Mouse (Mus musculus) lung, embryonic 14.5 days (tissue): Measurements from ENCODE around the gene Zcchc9. TPM values are rescaled to one million over a fixed set of nuclear protein-coding genes. Genes with fewer than 3 reads are reported as not detected.

Experiments
- ATAC-seq: fragments of 200-750 bp; cut with Nextera tagmentation; 2 replicates; pipeline ENCODE4 v1.8.0; 2017; ENCODE audit warnings: mild to moderate bottlenecking, moderate TSS enrichment, moderate library complexity; ENCODE audit not compliant: insufficient read depth
- DNase-seq: peaks from one replicate; pipeline ENCODE4 v3.0.0-alpha.2; 2015
- H3K27ac ChIP-seq: fragments of 300-500 bp; sonication (generic); 2 replicates; pipeline ENCODE4 v1.5.1; 2014; ENCODE audit warnings: low read depth, mild to moderate bottlenecking, moderate library complexity
- H3K27me3 ChIP-seq: fragments of 300-500 bp; sonication (generic); 2 replicates; pipeline ENCODE4 v1.6.1; 2014; ENCODE audit warnings: low read length, control low read depth; ENCODE audit not compliant: insufficient read depth
- H3K36me3 ChIP-seq: fragments of 300-500 bp; sonication (generic); 2 replicates; pipeline ENCODE4 v1.6.1; 2014; ENCODE audit warnings: control low read depth; ENCODE audit not compliant: insufficient read depth
- H3K4me1 ChIP-seq: fragments of 300-500 bp; sonication (generic); 2 replicates; pipeline ENCODE4 v1.6.1; 2014; ENCODE audit warnings: antibody characterized with exemption, control low read depth; ENCODE audit not compliant: insufficient read depth
- H3K4me2 ChIP-seq: fragments of 300-500 bp; sonication (generic); 2 replicates; pipeline ENCODE4 v1.6.1; 2014; ENCODE audit warnings: mild to moderate bottlenecking
- H3K4me3 ChIP-seq: fragments of 300-500 bp; sonication (generic); 2 replicates; pipeline ENCODE4 v1.5.1; 2014; ENCODE audit warnings: low read depth, low read length
- H3K9ac ChIP-seq: fragments of 300-500 bp; sonication (generic); 2 replicates; pipeline ENCODE4 v1.6.1; 2014
- H3K9me3 ChIP-seq: fragments of 300-500 bp; sonication (generic); 2 replicates; pipeline ENCODE4 v1.6.1; 2016; ENCODE audit warnings: low read depth, low read length, control low read depth
- CTCF ChIP-seq: IDR thresholded peaks from 2 replicates; pipeline ENCODE4 v1.5.1; 2016; ENCODE audit warnings: antibody characterized with exemption, low read depth
- WGBS: fragments of 180-500 bp; shearing (Covaris S2); extraction: QIAGEN DNeasy Blood & Tissue Kit; methylation state at CpG from one replicate; pipeline ENCODE4 v1.1.7; 2014; 5-methylcytosine and 5-hydroxymethylcytosine counted together
- polyA plus RNA-seq: library from polyadenylated mRNA; unstranded; fragments of >200 nt; fragmentation: Nextera tagmentation; extraction: Ambion mirVana; gene quantifications from 2 replicates; pipeline ENCODE4 v1.2.1, GENCODE M21; 2014

Zcchc9 gene
- polyA plus RNA-seq = 31.2 and 34.0 TPM in 2 replicates

DNA sequence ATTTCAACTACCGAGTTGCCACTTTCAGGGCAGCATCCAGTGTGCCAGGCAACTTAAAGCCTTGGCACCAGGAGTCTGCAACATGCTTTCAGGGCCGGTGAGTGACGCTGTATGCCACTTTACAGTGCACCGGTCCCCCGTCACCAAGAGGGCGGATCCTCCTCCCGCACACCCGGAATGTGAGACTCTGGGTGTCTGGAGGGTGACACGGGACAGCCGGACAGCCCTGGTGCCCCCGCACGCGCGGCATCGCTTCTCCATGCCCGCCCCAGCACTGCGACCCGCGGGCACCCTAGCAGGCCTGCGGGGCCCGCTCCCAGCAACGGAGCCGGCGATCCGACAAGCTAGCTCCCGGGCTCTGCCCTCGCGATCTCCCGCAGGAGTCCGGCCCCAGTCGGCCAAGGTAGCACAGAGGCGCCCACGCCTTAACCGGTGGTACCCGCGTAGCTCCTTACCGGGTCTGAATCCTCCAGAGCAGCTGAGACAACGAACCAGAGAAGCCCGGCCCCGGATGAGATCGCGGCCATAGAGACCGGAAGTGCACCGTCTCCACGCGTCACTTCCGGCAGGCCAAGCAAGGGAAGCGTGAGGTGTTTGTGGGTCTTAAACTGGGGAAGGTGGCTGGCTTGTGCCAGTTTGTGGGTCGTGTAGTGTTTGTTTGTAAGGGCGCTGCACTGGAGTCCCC, at the start of gene Zcchc9:
Gene Zcchc9, minus strand, starts transcription at position 551 of the 685 bp plus-strand sequence.
- no peaks in the 10 kb centered on the region for H3K27me3 ChIP-seq
- no peaks in the 10 kb centered on the region for H3K9me3 ChIP-seq
- peak; percentile 33 for TF ChIP-seq CTCF
- peak within 1 kb of the TSS; percentile 75 for H3K4me2 ChIP-seq
- H3K9ac ChIP-seq = peak within 1 kb of the TSS; percentile 95
- DNase-seq = peak; percentile 95
- peaks cover 17% of the 10 kb centered on the region for H3K36me3 ChIP-seq
- no peaks in the 10 kb centered on the region; the same call in 1 of the 2 replicates for H3K4me1 ChIP-seq
- WGBS = under 1% methylated on average over 50 of the region's 50 CpGs
- H3K4me3 ChIP-seq = peak within 1 kb of the TSS; percentile 90
- ATAC-seq = peak; percentile 99
- H3K27ac ChIP-seq = peak within 1 kb of the TSS; percentile 95

DNA sequence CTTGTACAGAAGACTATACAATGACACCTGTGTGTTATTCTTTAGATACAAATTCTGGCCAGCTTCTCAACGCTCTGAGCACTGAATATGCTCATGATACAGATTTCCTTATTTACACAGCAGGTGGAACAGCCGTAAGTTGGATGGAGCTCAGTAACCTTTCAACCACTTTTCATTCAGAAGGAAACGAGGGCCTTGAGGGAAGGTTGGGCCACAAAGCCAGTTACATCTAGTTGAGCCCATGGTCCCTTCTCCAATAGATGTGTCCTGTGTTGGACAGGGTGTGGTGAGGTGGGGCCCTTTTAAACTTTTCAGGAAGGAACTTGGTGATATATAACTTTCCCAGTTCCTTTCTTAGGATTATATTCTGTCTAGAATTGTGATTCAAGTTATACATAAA, 46.9 kb upstream of the Zcchc9 start:
- no peak for TF ChIP-seq CTCF
- no peaks in the 10 kb centered on the region for H3K27me3 ChIP-seq
- H3K4me3 ChIP-seq = no peak overlapping the region
- WGBS = 62% methylated on average over 3 of the region's 3 CpGs
- H3K36me3 ChIP-seq = no peaks in the 10 kb centered on the region
- no peak overlapping the region for H3K27ac ChIP-seq
- no peak for ATAC-seq
- H3K9me3 ChIP-seq = no peaks in the 10 kb centered on the region
- DNase-seq = no peak
- no peak overlapping the region for H3K9ac ChIP-seq
- no peaks in the 10 kb centered on the region for H3K4me1 ChIP-seq
- H3K4me2 ChIP-seq = no peak overlapping the region

DNA sequence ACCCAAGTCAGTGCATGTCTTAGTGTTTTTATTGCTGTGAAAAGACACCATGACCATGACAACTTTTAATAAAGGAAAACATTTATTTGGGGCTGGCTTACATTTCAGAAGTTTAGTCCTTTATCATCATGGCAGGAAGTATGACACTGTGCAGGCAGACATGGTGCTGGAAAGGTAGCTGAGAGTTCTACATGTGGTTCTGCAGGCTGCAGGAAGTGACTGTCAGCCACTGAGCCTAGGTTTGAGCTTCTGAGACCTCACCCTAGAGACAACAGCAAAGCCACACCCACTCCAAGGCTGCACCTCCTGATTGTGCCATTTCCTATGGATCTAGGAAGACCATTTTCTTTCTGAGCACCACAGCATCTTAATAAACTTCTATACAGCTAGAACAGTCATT, 20.4 kb upstream of the Zcchc9 start:
- H3K4me2 ChIP-seq = no peak overlapping the region
- H3K9me3 ChIP-seq = no peaks in the 10 kb centered on the region
- H3K36me3 ChIP-seq = no peaks in the 10 kb centered on the region
- no peaks in the 10 kb centered on the region for H3K27me3 ChIP-seq
- no peak overlapping the region for H3K4me3 ChIP-seq
- ATAC-seq (no peak), DNase-seq (no peak)
- H3K27ac ChIP-seq = no peak overlapping the region
- H3K4me1 ChIP-seq = no peaks in the 10 kb centered on the region
- no peak for TF ChIP-seq CTCF
- H3K9ac ChIP-seq = no peak overlapping the region

DNA sequence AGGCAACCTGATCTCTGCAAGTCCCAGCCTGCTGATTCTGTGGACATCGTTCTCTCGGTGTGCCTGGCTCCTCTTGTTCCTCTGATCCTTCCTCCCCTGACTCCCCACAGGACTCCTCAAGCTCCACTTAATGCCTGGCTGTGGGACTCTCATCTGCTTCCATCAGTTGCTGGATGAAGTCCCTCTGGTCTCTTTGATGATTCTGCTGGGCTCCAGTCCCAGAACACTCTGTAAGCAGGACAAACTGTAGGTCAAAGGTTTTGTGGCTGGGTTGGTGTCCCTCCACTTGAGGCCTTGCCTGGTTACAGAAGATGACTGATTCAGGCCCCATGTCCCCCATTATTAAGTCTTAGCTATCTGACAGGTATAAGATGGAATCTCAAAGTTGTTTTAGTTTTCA, 18.6 kb upstream of the Zcchc9 start:
- no peak overlapping the region for H3K27ac ChIP-seq
- WGBS = 83% methylated on average over 2 of the region's 2 CpGs

DNA sequence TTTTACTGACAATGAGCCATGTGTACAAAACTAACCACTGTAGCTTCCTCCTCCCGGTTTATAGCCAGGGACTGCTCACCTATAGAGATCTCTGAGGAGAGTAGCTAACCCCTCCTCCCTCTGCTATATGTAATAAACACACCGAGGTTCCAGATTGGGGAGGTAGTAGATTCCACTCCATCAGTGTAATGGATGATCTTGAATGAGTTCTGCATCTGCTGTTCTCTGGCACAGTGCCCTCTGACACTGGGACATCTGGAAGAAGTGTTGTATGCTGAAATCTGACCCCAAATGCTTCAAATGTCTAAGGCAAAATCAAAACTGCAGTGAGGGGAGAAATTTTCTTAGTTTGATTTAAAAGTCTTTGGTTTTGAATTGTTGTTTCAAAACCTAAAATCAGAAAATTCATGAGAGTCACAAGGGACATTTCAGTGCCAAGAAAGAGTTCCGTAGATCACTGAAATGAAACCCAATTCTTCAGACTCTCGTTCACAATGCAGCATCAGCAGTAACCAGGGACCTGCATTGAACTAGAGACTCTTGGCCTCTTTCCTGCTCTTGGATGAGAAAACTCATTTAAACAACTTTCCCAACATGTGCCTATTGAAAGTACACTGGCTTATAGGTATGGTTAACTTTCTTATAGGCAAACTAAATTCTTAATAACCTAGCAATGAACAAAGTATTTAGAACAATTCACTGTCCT, 17.5 kb upstream of the Zcchc9 start:
- DNase-seq = peak; percentile 72
- ATAC-seq = no peak
- Histone ChIP-seq H3K36me3 (no peaks in the 10 kb centered on the region), H3K4me3 (no peak overlapping the region), H3K9me3 (no peaks in the 10 kb centered on the region), H3K9ac (no peak overlapping the region), H3K4me1 (no peaks in the 10 kb centered on the region), H3K27ac (no peak overlapping the region), H3K27me3 (no peaks in the 10 kb centered on the region), H3K4me2 (no peak overlapping the region)
- no peak for TF ChIP-seq CTCF
- whole genome bisulfite sequencing = 42% methylated on average over 4 of the region's 4 CpGs

More for the DNA sequence above, 18.6 kb upstream of the Zcchc9 start:
- ATAC-seq (no peak), DNase-seq (no peak)
- Histone ChIP-seq H3K36me3 (no peaks in the 10 kb centered on the region), H3K4me1 (no peaks in the 10 kb centered on the region), H3K9ac (no peak overlapping the region), H3K27me3 (no peaks in the 10 kb centered on the region), H3K4me2 (no peak overlapping the region), H3K4me3 (no peak overlapping the region), H3K9me3 (no peaks in the 10 kb centered on the region)
- TF ChIP-seq CTCF = no peak

DNA sequence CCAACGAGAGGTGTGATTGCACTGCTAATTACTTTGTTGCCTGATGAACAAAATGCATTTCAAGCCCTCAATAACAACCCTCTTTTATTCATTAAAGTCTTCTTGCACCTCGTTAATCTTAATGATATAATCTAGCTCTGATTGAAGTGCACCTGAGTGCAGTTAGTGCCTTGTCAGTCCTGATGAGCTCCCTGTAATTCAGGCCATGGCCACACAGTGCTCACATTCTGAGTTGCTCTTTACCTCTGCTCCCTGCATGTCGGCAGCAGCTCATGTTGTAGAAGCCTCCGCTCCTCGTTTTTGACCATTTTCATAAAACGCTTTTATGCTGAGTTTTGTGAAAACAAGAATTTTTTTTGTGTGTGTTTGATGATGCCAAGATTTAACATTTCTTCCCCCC, 16.2 kb upstream of the Zcchc9 start:
- Histone ChIP-seq H3K4me2 (no peak overlapping the region), H3K4me3 (no peak overlapping the region), H3K9ac (no peak overlapping the region), H3K27me3 (no peaks in the 10 kb centered on the region), H3K27ac (no peak overlapping the region), H3K4me1 (no peaks in the 10 kb centered on the region), H3K9me3 (no peaks in the 10 kb centered on the region), H3K36me3 (no peaks in the 10 kb centered on the region)
- no peak for DNase-seq
- ATAC-seq = no peak
- no peak for TF ChIP-seq CTCF
- 67% methylated on average over 6 of the region's 6 CpGs for WGBS

DNA sequence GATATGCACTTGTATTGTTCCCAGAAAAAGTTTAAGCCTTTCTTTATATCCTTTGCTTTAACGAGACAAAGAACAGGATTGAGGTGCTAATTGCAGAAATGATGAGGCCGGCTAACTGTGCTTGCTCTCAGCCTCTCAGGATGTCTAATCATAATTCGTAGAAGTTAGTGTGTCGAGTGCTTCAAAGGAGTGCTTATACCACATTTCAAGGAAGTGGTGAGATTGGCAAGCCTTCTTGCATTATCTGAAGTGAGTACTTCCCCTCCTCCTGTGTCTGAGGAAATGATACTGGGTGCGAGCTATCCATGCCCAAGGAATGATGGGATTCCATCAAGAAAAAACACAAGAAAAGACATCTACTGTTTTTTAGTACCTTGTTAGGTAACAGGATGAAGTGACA, 7.2 kb upstream of the Zcchc9 start:
- Histone ChIP-seq H3K27ac (no peak overlapping the region), H3K4me2 (no peak overlapping the region), H3K9me3 (0 out of 2 replicates have a peak, but pooled peaks cover 6% of the 10 kb centered on the region), H3K27me3 (no peaks in the 10 kb centered on the region), H3K9ac (no peak overlapping the region), H3K36me3 (no peaks in the 10 kb centered on the region), H3K4me1 (no peaks in the 10 kb centered on the region), H3K4me3 (no peak overlapping the region)
- no peak for ATAC-seq
- no peak for DNase-seq
- TF ChIP-seq CTCF = no peak
- 91% methylated on average over 5 of the region's 5 CpGs for WGBS
